Mouse (Mus musculus) frontal cortex, postnatal 10 days (tissue): ENCODE data around the gene F11.

Experiments used
- DNase-seq, 2 experiments: peaks; one replicate each; pipeline ENCODE4 v3.0.0; 2022; ENCODE audit warnings: low spot score in 2 of 2, mixed read lengths in 1 of 2

The F11 gene

DNA sequence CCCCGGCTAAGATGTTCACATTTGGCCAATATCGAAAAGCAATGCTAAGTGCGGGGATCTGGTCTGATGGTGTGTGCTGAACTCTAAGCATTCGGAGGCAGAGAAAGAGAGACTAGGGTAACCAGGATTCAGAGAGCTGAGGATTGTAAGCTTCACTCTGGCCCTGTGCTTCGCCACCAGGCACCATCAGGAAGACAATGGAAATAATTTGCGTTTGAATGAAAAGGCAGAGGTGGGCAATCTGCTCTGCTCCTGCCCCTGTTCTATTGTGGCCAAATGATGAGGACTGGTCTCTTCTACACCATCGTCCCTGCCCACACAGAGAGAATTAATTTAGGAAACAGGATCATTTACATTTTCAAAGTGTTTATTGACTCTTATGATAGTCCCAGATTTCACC, 15.5 kb downstream of the F11 start:
- no peak for DNase-seq

DNA sequence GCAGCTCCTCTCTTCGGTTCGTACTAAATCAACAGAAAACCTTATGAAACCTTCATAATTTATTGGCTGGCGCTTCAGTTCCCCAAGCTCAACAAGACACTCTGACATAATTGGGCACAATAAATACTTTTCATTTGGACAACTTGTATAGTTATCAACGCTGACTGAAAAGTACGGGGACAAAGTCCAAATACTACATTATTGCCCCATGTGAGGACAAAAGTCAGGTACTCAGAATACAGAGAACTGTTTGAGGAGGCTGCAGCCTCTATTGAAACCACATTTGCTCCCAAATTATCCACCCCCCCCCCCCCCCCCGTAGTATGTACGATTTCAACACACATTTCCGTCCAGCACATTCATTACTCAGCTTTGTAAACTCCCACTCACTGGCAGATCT, 22.5 kb downstream of the F11 start:
- no peak for DNase-seq

DNA sequence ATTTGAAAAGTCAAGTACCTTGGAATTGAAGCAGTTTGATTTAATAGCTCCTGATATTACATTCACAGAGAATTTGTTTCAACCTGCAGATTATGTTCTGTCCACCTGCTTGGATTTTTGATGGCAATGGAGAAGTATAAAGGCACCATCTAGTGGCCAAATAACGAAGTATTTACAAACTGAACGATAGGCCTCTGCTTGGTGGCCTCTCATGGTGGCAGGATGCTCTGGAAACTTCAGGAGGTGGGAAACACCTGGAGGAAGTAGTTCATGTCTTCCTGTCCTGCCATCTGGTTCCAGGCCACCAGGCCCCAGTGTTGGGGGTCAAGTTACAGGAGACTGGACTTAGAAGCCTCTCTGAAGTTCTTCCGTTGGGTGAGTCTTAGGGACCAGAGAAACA, 23.5 kb downstream of the F11 start:
- DNase-seq = no peak

GRCm38 (mm10) chr8:45236164-45236912, 25.5 kb downstream of the F11 start:
- DNase-seq = peak in 1 of 2 experiments; percentile 54

DNA sequence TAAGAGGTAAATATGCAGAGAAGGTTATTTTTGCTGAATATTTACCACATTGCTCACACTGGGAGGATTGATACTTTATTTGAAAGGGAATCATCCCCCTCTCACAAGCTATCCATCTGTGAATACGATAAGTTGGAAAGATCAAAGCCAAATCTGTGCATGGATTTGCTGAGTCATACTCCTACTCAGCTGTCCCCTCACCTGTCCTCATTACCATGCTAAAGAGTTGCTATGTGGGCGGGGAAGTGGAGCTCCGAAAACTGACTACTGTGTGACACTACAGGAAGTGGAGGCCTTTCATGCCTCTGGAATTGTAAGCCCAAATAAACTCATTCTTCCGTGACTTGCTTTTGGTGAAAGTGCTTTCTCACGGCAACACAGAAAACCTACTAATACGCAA, 26.6 kb downstream of the F11 start:
- no peak for DNase-seq

- DNase-seq = no peak
Observed at GRCm38 (mm10) chr8:45233256-45233655, 28.6 kb downstream of the F11 start.

DNA sequence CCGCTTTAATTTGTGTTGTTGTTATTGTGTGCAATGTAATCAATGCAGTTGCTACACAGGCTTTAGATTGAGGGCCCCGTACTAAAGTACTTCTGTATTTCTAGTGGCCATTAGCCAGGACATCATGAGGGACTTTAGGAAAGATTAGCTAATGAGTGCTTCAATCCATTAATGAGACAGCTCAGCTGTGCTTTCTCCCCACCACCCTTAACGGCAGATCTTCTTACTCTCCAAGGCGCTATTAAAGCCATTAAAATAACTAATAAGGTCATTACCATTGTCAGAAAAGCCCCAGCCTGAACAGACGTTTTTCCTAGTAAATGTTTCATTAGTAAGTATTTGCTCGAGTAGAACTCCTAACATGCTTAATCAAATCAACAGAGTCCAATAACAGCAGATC, 59.4 kb downstream of the F11 start:
- DNase-seq = no peak

DNA sequence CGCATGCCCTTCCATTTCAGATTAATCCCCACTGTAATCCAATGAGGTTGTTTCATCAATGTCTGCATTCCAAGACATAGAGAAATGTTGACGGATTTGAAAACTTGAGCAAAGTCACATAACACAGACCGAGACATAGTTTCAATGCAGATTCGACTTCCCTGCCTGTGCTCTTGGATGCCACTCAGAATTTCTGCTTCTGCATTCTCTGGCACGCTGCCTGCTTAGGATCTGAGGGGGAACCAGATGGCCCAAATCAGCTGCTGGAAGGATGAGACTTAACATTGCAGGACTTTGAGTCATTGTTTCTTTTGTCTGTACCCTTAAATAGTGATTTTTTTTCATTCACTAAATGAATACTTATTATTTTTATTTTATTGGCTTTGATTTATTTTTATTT, 60.2 kb downstream of the F11 start:
- DNase-seq = peak; percentile 11 to 31

- no peak for DNase-seq
Observed at GRCm38 (mm10) chr8:45197294-45197693, 64.5 kb downstream of the F11 start.

DNA sequence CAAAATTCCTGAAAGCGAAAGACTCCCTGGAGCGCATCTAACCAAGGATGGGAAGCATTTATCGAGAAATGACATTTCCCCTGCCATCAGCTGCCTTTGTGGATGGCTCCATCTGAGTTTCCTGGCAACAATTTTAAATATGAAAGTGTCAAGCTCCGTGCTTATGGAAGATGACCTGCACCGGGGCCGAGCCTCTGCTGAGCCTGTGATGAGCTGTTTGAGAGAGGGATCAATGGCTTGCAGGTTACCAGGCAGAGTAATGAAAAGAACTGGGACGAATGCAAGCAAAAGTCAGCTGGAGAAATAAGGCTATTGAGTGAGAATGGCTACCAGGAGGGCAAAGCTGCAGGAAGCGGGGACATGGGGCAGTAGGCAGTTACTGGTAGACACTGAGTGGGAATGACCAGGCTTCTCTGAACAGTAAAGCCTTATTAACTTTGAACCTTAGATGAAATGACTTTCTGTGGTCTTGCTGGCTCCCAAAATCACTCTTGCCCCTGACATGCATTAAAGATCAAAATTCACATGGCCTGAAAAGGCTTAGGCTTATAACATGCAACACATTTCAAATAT, 65.8 kb downstream of the F11 start:
- no peak for DNase-seq
